ENCODE assay signal across 11 mouse cellular contexts in the genomic region with DNA sequence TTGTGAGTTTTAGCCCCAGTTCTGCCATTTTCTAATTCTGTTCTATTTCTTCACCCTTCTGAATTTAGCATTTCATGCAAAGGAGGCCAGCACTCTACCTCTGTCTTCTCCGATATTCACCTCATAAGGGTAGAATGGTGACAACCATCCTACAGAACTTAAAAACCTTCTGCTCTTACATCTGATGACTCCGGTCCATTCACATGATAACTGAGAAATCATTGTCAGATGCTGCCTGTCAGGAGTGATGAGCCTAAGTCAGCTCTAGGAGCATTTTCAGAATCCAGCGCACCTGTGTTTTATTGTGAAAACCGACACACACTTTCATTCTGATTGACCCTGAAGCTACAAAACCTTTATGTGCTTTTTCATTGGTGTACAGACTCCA.
DNase-seq lines count a peak whose midpoint lies in the region; ATAC-seq and TF ChIP-seq lines count a peak whose summit lies in the region.
"Had no signal": no experiment of that assay in that cellular context is flagged by ENCODE, and none has a peak within 500 bp of the region (broad histone marks: within the 10 kb centered on the region; RNA-seq: fewer than 3 reads in every experiment).

No protein-coding gene starts in this region.

- no peaks in the 10 kb centered on the region for H3K9me3 ChIP-seq in intestine, embryonic 14.5 days (ENCODE audit: control insufficient read depth, low read length)
- no peaks in the 10 kb centered on the region for H3K9me3 ChIP-seq in intestine, postnatal 0 days (ENCODE audit: control insufficient read depth)
- H3K9me3 ChIP-seq in embryonic facial prominence, embryonic 11.5 days (replicated peaks; ENCODE audit: control insufficient read depth, low read length) = no peaks in the 10 kb centered on the region
- no peaks in the 10 kb centered on the region for H3K9me3 ChIP-seq in hindbrain, embryonic 11.5 days (ENCODE audit: control insufficient read depth, low read length)
- no peaks in the 10 kb centered on the region for H3K9me3 ChIP-seq in midbrain, embryonic 16.5 days (replicated peaks; ENCODE audit: control insufficient read depth, low read length, poor library complexity, severe bottlenecking)

- H3K27ac ChIP-seq in intestine, embryonic 14.5 days (ENCODE audit: low read depth) = no peak overlapping the region
- H3K27ac ChIP-seq in intestine, postnatal 0 days (ENCODE audit: low read depth, low read length) = no peak overlapping the region
- H3K27ac ChIP-seq in embryonic facial prominence, embryonic 11.5 days (replicated peaks; ENCODE audit: low read depth, low read length) = no peak overlapping the region
- H3K27ac ChIP-seq in hindbrain, embryonic 11.5 days (ENCODE audit: low read depth, low read length) = no peak overlapping the region
- H3K27ac ChIP-seq in midbrain, embryonic 16.5 days (ENCODE audit: low read length) = peak overlapping the region; percentile 72
- H3K27ac ChIP-seq: heart, adult 2 months had no signal

- no peaks in the 10 kb centered on the region for H3K36me3 ChIP-seq in intestine, embryonic 14.5 days (ENCODE audit: control insufficient read depth, insufficient read depth, low read length)
- H3K36me3 ChIP-seq in intestine, postnatal 0 days (ENCODE audit: control insufficient read depth, insufficient read depth) = no peaks in the 10 kb centered on the region
- H3K36me3 ChIP-seq in embryonic facial prominence, embryonic 11.5 days (replicated peaks; ENCODE audit: control insufficient read depth, insufficient read depth, low read depth, low read length) = no peaks in the 10 kb centered on the region
- no peaks in the 10 kb centered on the region for H3K36me3 ChIP-seq in hindbrain, embryonic 11.5 days (ENCODE audit: control insufficient read depth, insufficient read depth, low read length)
- no peaks in the 10 kb centered on the region for H3K36me3 ChIP-seq in midbrain, embryonic 16.5 days (ENCODE audit: control insufficient read depth, insufficient read depth, low read length)

- H3K9ac ChIP-seq in intestine, embryonic 14.5 days (ENCODE audit: low read length) = no peak overlapping the region
- H3K9ac ChIP-seq in intestine, postnatal 0 days (ENCODE audit: low read depth, low read length) = no peak overlapping the region
- H3K9ac ChIP-seq in embryonic facial prominence, embryonic 11.5 days (replicated peaks; ENCODE audit: low read length) = 0 out of 2 replicates have a peak overlapping the region, but pooled peaks have one; percentile 28
- H3K9ac ChIP-seq in hindbrain, embryonic 11.5 days (ENCODE audit: low read depth, low read length) = no peak overlapping the region
- peak overlapping the region; percentile 48; the same call in 1 of the 2 replicates for H3K9ac ChIP-seq in midbrain, embryonic 16.5 days (ENCODE audit: low read depth, low read length)

- 0 out of 2 replicates have a peak, but pooled peaks have one; percentile 19 for ATAC-seq in intestine, embryonic 14.5 days (replicated peaks; ENCODE audit: low FRiP score, low TSS enrichment, low read depth)
- ATAC-seq in intestine, postnatal 0 days = no peak
- no peak for ATAC-seq in embryonic facial prominence, embryonic 11.5 days (replicated peaks; ENCODE audit: insufficient number of reproducible peaks, low FRiP score, low TSS enrichment, low read depth)
- peak; percentile 39; the same call in 1 of the 2 replicates for ATAC-seq in hindbrain, embryonic 11.5 days (ENCODE audit: low FRiP score)
- ATAC-seq in midbrain, embryonic 16.5 days = peak; percentile 76

- intact Hi-C loops in left cerebral cortex, postnatal 4 days (cut with DNase I) = loop anchor here (2.0 to 10.0 kb wide), 3 partner anchors 166 to 1434 kb away; no protein-coding TSS in a partner anchor

- 74% methylated on average over 4 of the region's 4 CpGs for WGBS in intestine, embryonic 14.5 days
- WGBS in intestine, postnatal 0 days = 70% methylated on average over 4 of the region's 4 CpGs
- WGBS in embryonic facial prominence, embryonic 11.5 days = 68% methylated on average over 4 of the region's 4 CpGs
- 69% methylated on average over 4 of the region's 4 CpGs for WGBS in hindbrain, embryonic 11.5 days
- WGBS in midbrain, embryonic 16.5 days = 45% methylated on average over 4 of the region's 4 CpGs

- H3K4me2 ChIP-seq in intestine, embryonic 14.5 days (ENCODE audit: low read length) = peak overlapping the region; percentile 28; the same call in 1 of the 2 replicates
- no peak overlapping the region for H3K4me2 ChIP-seq in intestine, postnatal 0 days (replicated peaks; ENCODE audit: low read depth)
- H3K4me2 ChIP-seq in embryonic facial prominence, embryonic 11.5 days (ENCODE audit: low read depth, low read length) = no peak overlapping the region
- H3K4me2 ChIP-seq in hindbrain, embryonic 11.5 days (replicated peaks; ENCODE audit: low read depth, low read length) = no peak overlapping the region
- peak overlapping the region; percentile 39 for H3K4me2 ChIP-seq in midbrain, embryonic 16.5 days (ENCODE audit: low read length)

- DNase-seq in intestine, embryonic 14.5 days (ENCODE audit: low spot score) = no peak
- peak; percentile 5 for DNase-seq in embryonic facial prominence, embryonic 11.5 days (ENCODE audit: low spot score)
- peak; percentile 29 for DNase-seq in hindbrain, embryonic 11.5 days (ENCODE audit: low spot score)
- no peak for DNase-seq in right cerebral cortex, postnatal 4 days
- no peak for DNase-seq in yolk sac, embryonic 10.5 days (ENCODE audit: low spot score)
- no peak for DNase-seq in left cerebral cortex, postnatal 4 days
- DNase-seq: adrenal gland, adult 8-10 months; heart, adult 2 months; lung, adult 2 months had no signal

- no peak for TF ChIP-seq CTCF in intestine, postnatal 0 days (IDR thresholded peaks at IDR 0.05; ENCODE audit: low read depth)

- no peaks in the 10 kb centered on the region for H3K27me3 ChIP-seq in intestine, embryonic 14.5 days (replicated peaks; ENCODE audit: control insufficient read depth, insufficient read depth, low read length)
- H3K27me3 ChIP-seq in intestine, postnatal 0 days (replicated peaks; ENCODE audit: control insufficient read depth, insufficient read depth, low read length) = no peaks in the 10 kb centered on the region
- no peaks in the 10 kb centered on the region for H3K27me3 ChIP-seq in embryonic facial prominence, embryonic 11.5 days (ENCODE audit: control insufficient read depth, insufficient read depth, low read length)
- H3K27me3 ChIP-seq in hindbrain, embryonic 11.5 days (ENCODE audit: control insufficient read depth, insufficient read depth, low read length) = no peaks in the 10 kb centered on the region
- H3K27me3 ChIP-seq in midbrain, embryonic 16.5 days (ENCODE audit: control insufficient read depth, insufficient read depth, low read depth, low read length) = no peaks in the 10 kb centered on the region

- no peak overlapping the region for H3K4me3 ChIP-seq in intestine, embryonic 14.5 days (ENCODE audit: low read depth, low read length)
- H3K4me3 ChIP-seq in intestine, postnatal 0 days (ENCODE audit: low read depth, low read length) = no peak overlapping the region
- H3K4me3 ChIP-seq in embryonic facial prominence, embryonic 11.5 days (ENCODE audit: low read depth, low read length) = no peak overlapping the region
- no peak overlapping the region for H3K4me3 ChIP-seq in hindbrain, embryonic 11.5 days (ENCODE audit: low read depth, low read length)
- no peak overlapping the region for H3K4me3 ChIP-seq in midbrain, embryonic 16.5 days (ENCODE audit: low read depth, low read length)
- H3K4me3 ChIP-seq: heart, adult 2 months had no signal

- no peaks in the 10 kb centered on the region for H3K4me1 ChIP-seq in intestine, embryonic 14.5 days (replicated peaks; ENCODE audit: control insufficient read depth, insufficient read depth, low read length)
- H3K4me1 ChIP-seq in intestine, postnatal 0 days (replicated peaks; ENCODE audit: control insufficient read depth, insufficient read depth, low read length) = no peaks in the 10 kb centered on the region
- H3K4me1 ChIP-seq in embryonic facial prominence, embryonic 11.5 days (ENCODE audit: control insufficient read depth, insufficient read depth, low read length) = no peaks in the 10 kb centered on the region
- no peaks in the 10 kb centered on the region for H3K4me1 ChIP-seq in hindbrain, embryonic 11.5 days (replicated peaks; ENCODE audit: control insufficient read depth, insufficient read depth, low read length)
- H3K4me1 ChIP-seq in midbrain, embryonic 16.5 days (ENCODE audit: control insufficient read depth, insufficient read depth, low read length) = peaks cover 4% of the 10 kb centered on the region; the same call in 1 of the 2 replicates

Comparison
In these comparisons a context has a peak if more than half of its experiments do, and no peak if none do; other contexts are left out.
1. ATAC-seq: peak in intestine, embryonic 14.5 days (single experiment), hindbrain, embryonic 11.5 days (single experiment) and midbrain, embryonic 16.5 days (single experiment); none in intestine, postnatal 0 days (single experiment) and embryonic facial prominence, embryonic 11.5 days (single experiment).
2. H3K4me2 ChIP-seq: peak in intestine, embryonic 14.5 days (single experiment) and midbrain, embryonic 16.5 days (single experiment); none in intestine, postnatal 0 days (single experiment), embryonic facial prominence, embryonic 11.5 days (single experiment) and hindbrain, embryonic 11.5 days (single experiment).
3. DNase-seq: peak in embryonic facial prominence, embryonic 11.5 days (single experiment) and hindbrain, embryonic 11.5 days (single experiment); none in intestine, embryonic 14.5 days (single experiment), right cerebral cortex, postnatal 4 days (single experiment), yolk sac, embryonic 10.5 days (single experiment) and left cerebral cortex, postnatal 4 days (single experiment).
4. H3K9ac ChIP-seq: peak in embryonic facial prominence, embryonic 11.5 days (single experiment) and midbrain, embryonic 16.5 days (single experiment); none in intestine, embryonic 14.5 days (single experiment), intestine, postnatal 0 days (single experiment) and hindbrain, embryonic 11.5 days (single experiment).